Mouse (Mus musculus): ENCODE results near the gene Cdkal1. TPM values are rescaled to one million over a fixed set of nuclear protein-coding genes. Genes with fewer than 3 reads are reported as not detected.

Cdkal1 gene
- polyA plus RNA-seq, 2 experiments, result 10.8 to 29.8 TPM

DNA sequence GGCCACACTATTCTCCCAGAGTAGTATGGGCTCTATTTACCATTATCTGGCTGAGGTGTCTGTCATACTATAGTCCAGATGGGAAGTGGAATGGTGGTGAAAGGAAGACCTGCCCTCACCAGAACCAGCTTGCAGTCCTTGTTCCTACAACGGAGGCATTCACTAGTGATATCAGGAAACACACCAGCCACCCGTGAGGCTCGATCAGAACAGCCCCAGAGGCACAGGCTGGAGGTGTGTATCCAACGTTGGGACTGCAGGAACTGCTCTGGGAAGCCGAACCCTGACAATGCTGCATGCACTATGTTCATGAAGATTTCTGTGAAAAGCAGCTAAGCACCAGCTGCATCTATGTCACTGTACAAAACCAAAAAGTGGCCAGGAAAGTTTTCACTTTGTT, 321.9 kb downstream of the Cdkal1 start:
- Histone ChIP-seq H3K9me3 (ENCODE audit: control insufficient read depth, low read length) (no peaks in the 10 kb centered on the region), H3K4me3 (replicated peaks; ENCODE audit: low read length) (no peak overlapping the region), H3K9ac (ENCODE audit: low read depth, low read length, severe bottlenecking) (no peak overlapping the region), H3K27me3 (ENCODE audit: control insufficient read depth, insufficient read depth, low read length) (no peaks in the 10 kb centered on the region), H3K36me3 (ENCODE audit: control insufficient read depth, insufficient read depth, low read length) (no peaks in the 10 kb centered on the region), H3K4me1 (ENCODE audit: control insufficient read depth, insufficient read depth, low read length) (no peaks in the 10 kb centered on the region), H3K4me2 (replicated peaks; ENCODE audit: low read depth, low read length, severe bottlenecking) (no peak overlapping the region), H3K27ac (replicated peaks; ENCODE audit: low read depth, low read length) (no peak overlapping the region)
- 83% methylated on average over 5 of the region's 5 CpGs for WGBS
- ATAC-seq (ENCODE audit: low FRiP score, low read depth) (no peak), DNase-seq (ENCODE audit: low spot score) (no peak)
- TF ChIP-seq POLR2A (IDR thresholded peaks at IDR 0.05; ENCODE audit: borderline replicate concordance, extremely low read depth, insufficient read depth, insufficient read length), result no peak

DNA sequence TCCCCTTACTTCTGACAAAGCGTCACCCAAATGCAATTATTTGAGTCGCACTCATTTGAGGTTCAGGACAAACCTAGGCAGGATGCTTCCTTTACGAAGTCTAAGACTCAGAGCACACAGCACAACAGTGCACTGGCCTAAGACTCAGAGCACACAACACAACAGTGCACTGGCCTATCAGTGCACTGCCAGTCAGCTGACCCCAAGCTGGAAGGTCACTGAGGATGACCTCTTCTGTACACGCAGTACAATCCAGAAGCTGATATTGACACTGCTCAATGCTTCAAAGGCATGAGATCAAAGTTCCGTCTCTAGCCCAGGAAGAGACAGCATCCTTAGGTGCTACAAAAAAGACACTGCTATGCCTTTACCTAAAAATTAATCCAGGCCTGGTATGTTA, 327.1 kb downstream of the Cdkal1 start:
- H3K9ac ChIP-seq (ENCODE audit: low read depth, low read length, severe bottlenecking), result no peak overlapping the region
- H3K27me3 ChIP-seq (ENCODE audit: control insufficient read depth, insufficient read depth, low read length), result no peaks in the 10 kb centered on the region
- H3K4me3 ChIP-seq (replicated peaks; ENCODE audit: low read length), result no peak overlapping the region
- no peak for TF ChIP-seq POLR2A (IDR thresholded peaks at IDR 0.05; ENCODE audit: borderline replicate concordance, extremely low read depth, insufficient read depth, insufficient read length)
- no peak for ATAC-seq (ENCODE audit: low FRiP score, low read depth)
- no peak overlapping the region for H3K27ac ChIP-seq (replicated peaks; ENCODE audit: low read depth, low read length)
- no peaks in the 10 kb centered on the region for H3K4me1 ChIP-seq (ENCODE audit: control insufficient read depth, insufficient read depth, low read length)
- no peaks in the 10 kb centered on the region for H3K9me3 ChIP-seq (ENCODE audit: control insufficient read depth, low read length)
- no peaks in the 10 kb centered on the region for H3K36me3 ChIP-seq (ENCODE audit: control insufficient read depth, insufficient read depth, low read length)
- no peak overlapping the region for H3K4me2 ChIP-seq (replicated peaks; ENCODE audit: low read depth, low read length, severe bottlenecking)
- 92% methylated on average over 5 of the region's 5 CpGs for WGBS
- DNase-seq (ENCODE audit: low spot score), result no peak

GRCm38 (mm10) chr13:29521321-29521720, 334.2 kb downstream of the Cdkal1 start:
- no peaks in the 10 kb centered on the region for H3K36me3 ChIP-seq (ENCODE audit: control insufficient read depth, insufficient read depth, low read length)
- no peaks in the 10 kb centered on the region for H3K4me1 ChIP-seq (ENCODE audit: control insufficient read depth, insufficient read depth, low read length)
- no peaks in the 10 kb centered on the region for H3K9me3 ChIP-seq (ENCODE audit: control insufficient read depth, low read length)
- H3K27ac ChIP-seq (replicated peaks; ENCODE audit: low read depth, low read length), result no peak overlapping the region
- no peaks in the 10 kb centered on the region for H3K27me3 ChIP-seq (ENCODE audit: control insufficient read depth, insufficient read depth, low read length)
- no peak overlapping the region for H3K4me3 ChIP-seq (replicated peaks; ENCODE audit: low read length)
- WGBS, result 83% methylated on average over 4 of the region's 4 CpGs
- no peak for ATAC-seq (ENCODE audit: low FRiP score, low read depth)
- no peak overlapping the region for H3K4me2 ChIP-seq (replicated peaks; ENCODE audit: low read depth, low read length, severe bottlenecking)
- TF ChIP-seq POLR2A (IDR thresholded peaks at IDR 0.05; ENCODE audit: borderline replicate concordance, extremely low read depth, insufficient read depth, insufficient read length), result no peak
- DNase-seq (ENCODE audit: low spot score), result no peak
- no peak overlapping the region for H3K9ac ChIP-seq (ENCODE audit: low read depth, low read length, severe bottlenecking)

DNA sequence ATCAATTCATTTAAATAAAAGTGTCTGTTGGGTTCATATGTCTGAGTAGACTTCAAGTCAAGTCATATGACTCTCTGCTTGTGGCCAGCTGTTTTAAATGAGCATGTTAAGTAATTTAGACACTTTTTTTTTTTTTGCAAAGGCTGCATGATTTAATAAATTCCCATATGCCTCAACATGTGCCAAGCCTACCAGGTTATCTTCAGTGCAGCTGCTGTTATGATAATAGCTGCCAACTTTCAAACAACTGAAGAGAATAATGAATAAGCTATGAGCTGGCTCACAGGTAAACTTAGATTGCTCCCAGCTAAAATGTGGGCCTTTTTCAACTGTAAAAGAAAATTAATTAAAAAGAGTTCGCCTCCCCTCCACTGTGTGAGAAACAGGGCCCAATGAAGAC, 341.4 kb downstream of the Cdkal1 start:
- no peaks in the 10 kb centered on the region for H3K4me1 ChIP-seq (ENCODE audit: control insufficient read depth, insufficient read depth, low read length)
- H3K4me2 ChIP-seq (replicated peaks; ENCODE audit: low read depth, low read length, severe bottlenecking), result no peak overlapping the region
- 67% methylated on average over 1 of the region's 1 CpGs for WGBS
- ATAC-seq (ENCODE audit: low FRiP score, low read depth) (no peak), DNase-seq (ENCODE audit: low spot score) (no peak)
- no peak overlapping the region for H3K4me3 ChIP-seq (replicated peaks; ENCODE audit: low read length)
- no peaks in the 10 kb centered on the region for H3K36me3 ChIP-seq (ENCODE audit: control insufficient read depth, insufficient read depth, low read length)
- no peak for TF ChIP-seq POLR2A (IDR thresholded peaks at IDR 0.05; ENCODE audit: borderline replicate concordance, extremely low read depth, insufficient read depth, insufficient read length)
- H3K27ac ChIP-seq (replicated peaks; ENCODE audit: low read depth, low read length), result no peak overlapping the region
- no peaks in the 10 kb centered on the region for H3K9me3 ChIP-seq (ENCODE audit: control insufficient read depth, low read length)
- H3K9ac ChIP-seq (ENCODE audit: low read depth, low read length, severe bottlenecking), result no peak overlapping the region
- H3K27me3 ChIP-seq (ENCODE audit: control insufficient read depth, insufficient read depth, low read length), result no peaks in the 10 kb centered on the region

- Histone ChIP-seq H3K9ac (ENCODE audit: low read depth, low read length, severe bottlenecking) (no peak overlapping the region), H3K9me3 (ENCODE audit: control insufficient read depth, low read length) (no peaks in the 10 kb centered on the region), H3K27me3 (ENCODE audit: control insufficient read depth, insufficient read depth, low read length) (no peaks in the 10 kb centered on the region), H3K27ac (replicated peaks; ENCODE audit: low read depth, low read length) (no peak overlapping the region), H3K4me1 (ENCODE audit: control insufficient read depth, insufficient read depth, low read length) (peaks cover 7% of the 10 kb centered on the region), H3K4me3 (replicated peaks; ENCODE audit: low read length) (no peak overlapping the region), H3K36me3 (ENCODE audit: control insufficient read depth, insufficient read depth, low read length) (no peaks in the 10 kb centered on the region), H3K4me2 (replicated peaks; ENCODE audit: low read depth, low read length, severe bottlenecking) (no peak overlapping the region)
- ATAC-seq (ENCODE audit: low FRiP score, low read depth) (no peak), DNase-seq (ENCODE audit: low spot score) (no peak)
- WGBS, result 91% methylated on average over 4 of the region's 4 CpGs
- no peak for TF ChIP-seq POLR2A (IDR thresholded peaks at IDR 0.05; ENCODE audit: borderline replicate concordance, extremely low read depth, insufficient read depth, insufficient read length)
Measured at GRCm38 (mm10) chr13:29504861-29505568, 350.5 kb downstream of the Cdkal1 start.

All from limb, embryonic 14.5 days (tissue).